Mouse (Mus musculus): ENCODE data around the gene Add2.
A peak's percentile ranks its signal among the peaks of the same experiment; 100 is the strongest.

GRCm38 (mm10) chr6:86020948-86021347 is 7.5 kb upstream of the Add2 start:
- peak; percentile 85 for TF ChIP-seq CTCF (IDR thresholded peaks at IDR 0.05; ENCODE audit: low read depth)
- TF ChIP-seq EP300 (IDR thresholded peaks at IDR 0.05; ENCODE audit: low read depth) = no peak
